Mouse (Mus musculus) heart, postnatal 36 days (tissue): ENCODE results near the gene P2rx4. TPM values are rescaled to one million over a fixed set of nuclear protein-coding genes. Genes with fewer than 3 reads are reported as not detected.

ENCODE experiments used
- DNase-seq, 2 experiments: peaks; one replicate each; pipeline ENCODE4 v3.0.0; 2021 to 2022
- intact Hi-C: fragments of 180-260 bp; cut with DNase I; formaldehyde crosslinking; loops from one replicate; pipeline ENCODE4 v1.15.1; 2025
- total RNA-seq, 2 experiments: library from RNA; stranded (reverse); gene quantifications; 2 replicates each; pipeline ENCODE4 v1.2.3; 2021

Gene P2rx4
- total RNA-seq, 2 experiments from 2014 or later, result 18.9 to 20.5 TPM

GRCm38 (mm10) chr5:122754477-122754876 is 47.1 kb downstream of the P2rx4 start:
- intact Hi-C loops, result no loop called here
- DNase-seq, result no peak

GRCm38 (mm10) chr5:122755620-122756019 is 48.3 kb downstream of the P2rx4 start:
- intact Hi-C loops, result no loop called here
- no peak for DNase-seq

- DNase-seq, result no peak
- intact Hi-C loops, result no loop called here
Measured at GRCm38 (mm10) chr5:122756144-122756543, 48.8 kb downstream of the P2rx4 start.

GRCm38 (mm10) chr5:122756680-122757079 is 49.3 kb downstream of the P2rx4 start:
- intact Hi-C loops, result no loop called here

GRCm38 (mm10) chr5:122763271-122764031 is 56.1 kb downstream of the P2rx4 start:
- DNase-seq, result no peak
- intact Hi-C loops, result no loop called here

More at GRCm38 (mm10) chr5:122756680-122757079, 49.3 kb downstream of the P2rx4 start:
- DNase-seq, result peak; percentile 59 to 65

- DNase-seq, result peak in 1 of 2 experiments; percentile 55
- intact Hi-C loops, result no loop called here
Measured at GRCm38 (mm10) chr5:122764032-122764464, 56.7 kb downstream of the P2rx4 start.

- intact Hi-C loops, result no loop called here
Measured at GRCm38 (mm10) chr5:122767283-122767682, 59.9 kb downstream of the P2rx4 start.

GRCm38 (mm10) chr5:122769101-122769568 is 61.8 kb downstream of the P2rx4 start:
- intact Hi-C loops, result no loop called here
- no peak for DNase-seq

More at GRCm38 (mm10) chr5:122767283-122767682, 59.9 kb downstream of the P2rx4 start:
- no peak for DNase-seq

- peak; percentile 53 to 68 for DNase-seq
- intact Hi-C loops, result no loop called here
Measured at GRCm38 (mm10) chr5:122770304-122770703, 63.0 kb downstream of the P2rx4 start.

GRCm38 (mm10) chr5:122770806-122771261 is 63.5 kb downstream of the P2rx4 start:
- DNase-seq, result peak; percentile 77 to 84
- intact Hi-C loops, result no loop called here

- no peak for DNase-seq
- intact Hi-C loops, result no loop called here
Measured at GRCm38 (mm10) chr5:122771428-122771827, 64.1 kb downstream of the P2rx4 start.

- DNase-seq, result no peak
Measured at GRCm38 (mm10) chr5:122773756-122774155, 66.4 kb downstream of the P2rx4 start.

GRCm38 (mm10) chr5:122774743-122775611 is 67.6 kb downstream of the P2rx4 start:
- no peak for DNase-seq
- intact Hi-C loops, result no loop called here

More at GRCm38 (mm10) chr5:122773756-122774155, 66.4 kb downstream of the P2rx4 start:
- intact Hi-C loops, result no loop called here

- no peak for DNase-seq
- intact Hi-C loops, result no loop called here
Measured at GRCm38 (mm10) chr5:122775646-122776286, 68.4 kb downstream of the P2rx4 start.

- intact Hi-C loops, result no loop called here
- DNase-seq, result no peak
Measured at GRCm38 (mm10) chr5:122777322-122777721, 70.0 kb downstream of the P2rx4 start.

GRCm38 (mm10) chr5:122778231-122779226 is 71.2 kb downstream of the P2rx4 start:
- DNase-seq, result no peak
- intact Hi-C loops, result loop anchor here (2.0 kb wide), 1 partner anchor 278 kb away; no protein-coding TSS in a partner anchor
